ENCODE assay signal across 19 mouse cellular contexts in genomic region chr8:60649081-60649480, GRCm38 (mm10). TPM values are rescaled to one million over a fixed set of nuclear protein-coding genes. Genes with fewer than 3 reads are reported as not detected.
DNase-seq lines count a peak whose midpoint lies in the region; ATAC-seq and TF ChIP-seq lines count a peak whose summit lies in the region.
"Had no signal": no experiment of that assay in that cellular context is flagged by ENCODE, and none has a peak within 500 bp of the region (broad histone marks: within the 10 kb centered on the region; RNA-seq: fewer than 3 reads in every experiment).

No protein-coding gene starts in this region.

- CTCF ChIA-PET in Patski (lab: Charles Lee) = interaction anchor here (1.2 kb wide), 1 partner anchor 102 kb away, joined by 3 read pairs; no protein-coding TSS in a partner anchor

- H3K36me3 ChIP-seq in megakaryocyte, embryonic 14.5 days (replicated peaks; ENCODE audit: low read length) = peaks cover 80% of the 10 kb centered on the region
- peaks cover 71% of the 10 kb centered on the region for H3K36me3 ChIP-seq in C2C12 (ENCODE audit: control insufficient read depth, insufficient read depth)
- H3K36me3 ChIP-seq: embryonic facial prominence, embryonic 13.5 days; forebrain, embryonic 12.5 days; heart, embryonic 13.5 days; hindbrain, embryonic 15.5 days had no signal

- DNase-seq in Patski (ENCODE audit: low read depth, low spot score) = peak; percentile 38
- DNase-seq in cerebellum, postnatal 36 days = no peak
- DNase-seq in adrenal gland, adult 2 months = no peak
- DNase-seq: adrenal gland, adult 8-10 months; adrenal gland, postnatal 36 days; cerebellum, adult 11-12 months; cerebellum, adult 9-10 months; cerebellum, postnatal 25 days; gastrocnemius, postnatal 14 days; heart, postnatal 36 days had no signal

- POLR2A ChIA-PET in Patski (lab: Charles Lee) = no interaction called here

- H3K79me2 ChIP-seq in C2C12 (ENCODE audit: control insufficient read depth, insufficient read depth) = peaks cover 99% of the 10 kb centered on the region

- TF ChIP-seq CTCF in C2C12 (IDR thresholded peaks at IDR 0.05; ENCODE audit: control insufficient read depth, insufficient read depth, insufficient read length) = no peak
- TF ChIP-seq CTCF in Patski (IDR thresholded peaks at IDR 0.05) = no peak

- peaks cover 81% of the 10 kb centered on the region for H3K79me3 ChIP-seq in C2C12 (ENCODE audit: low read depth)

- H3K27me3 ChIP-seq in megakaryocyte, embryonic 14.5 days (replicated peaks) = no peaks in the 10 kb centered on the region
- H3K27me3 ChIP-seq in C2C12 (ENCODE audit: control insufficient read depth, insufficient read depth, insufficient read length) (no peaks in the 10 kb centered on the region), Patski (no peaks in the 10 kb centered on the region)
- H3K27me3 ChIP-seq: embryonic facial prominence, embryonic 13.5 days; forebrain, embryonic 12.5 days; heart, embryonic 13.5 days; hindbrain, embryonic 15.5 days had no signal

- peak overlapping the region; percentile 62 for H3K4me3 ChIP-seq in megakaryocyte, embryonic 14.5 days (replicated peaks)
- no peak overlapping the region for H3K4me3 ChIP-seq in C2C12 (ENCODE audit: insufficient read depth, poor library complexity, severe bottlenecking)
- H3K4me3 ChIP-seq: embryonic facial prominence, embryonic 13.5 days; forebrain, embryonic 12.5 days; heart, embryonic 13.5 days; hindbrain, embryonic 15.5 days had no signal

- in situ Hi-C loops in Patski (cut with MboI; ENCODE audit: low pct_unique_long_range_greater_than_20kb) = loop anchor here (10.0 to 25.0 kb wide), 2 partner anchors 106 to 863 kb away; no protein-coding TSS in a partner anchor

- no peaks in the 10 kb centered on the region for H3K9me3 ChIP-seq in megakaryocyte, embryonic 14.5 days
- H3K9me3 ChIP-seq: embryonic facial prominence, embryonic 13.5 days; forebrain, embryonic 12.5 days; heart, embryonic 13.5 days; hindbrain, embryonic 15.5 days had no signal

- ATAC-seq in megakaryocyte, adult 5-6 weeks (ENCODE audit: poor library complexity, severe bottlenecking) = no peak
- ATAC-seq in Patski = peak; percentile 96
- ATAC-seq: forebrain, embryonic 16.5 days; intestine, embryonic 16.5 days had no signal

- H3K4me1 ChIP-seq in megakaryocyte, embryonic 14.5 days = peaks cover 89% of the 10 kb centered on the region
- H3K4me1 ChIP-seq: embryonic facial prominence, embryonic 13.5 days; forebrain, embryonic 12.5 days; heart, embryonic 13.5 days; hindbrain, embryonic 15.5 days had no signal

- H3ac ChIP-seq in C2C12 (ENCODE audit: control insufficient read depth, insufficient read length, low read depth) = no peak overlapping the region

TF ChIP-seq in C2C12, 6 proteins besides CTCF, POLR2A, EP300 and RAD21:
- no peak for TF ChIP-seq MYOG (IDR thresholded peaks at IDR 0.05; ENCODE audit: control insufficient read depth, extremely low read depth, insufficient read length)
- TF ChIP-seq MYOD1 (IDR thresholded peaks at IDR 0.05; ENCODE audit: control insufficient read depth, insufficient read length, low read depth) = peak; percentile 16
- TF ChIP-seq FOSL1 (IDR thresholded peaks at IDR 0.05; ENCODE audit: insufficient read depth, low read length, poor library complexity, severe bottlenecking) = peak; percentile 25
- TF ChIP-seq USF1 (IDR thresholded peaks at IDR 0.05; ENCODE audit: low read depth) = no peak
- TF ChIP-seq CEBPB (IDR thresholded peaks at IDR 0.05; ENCODE audit: low read depth) = peak; percentile 19
- no peak for TF ChIP-seq MAX (IDR thresholded peaks at IDR 0.05)
TF ChIP-seq in C2C12: peak in this region for 3.

RNA-seq across cellular contexts. Expression of gene Mfap3l, which starts 16.5 kb away (rescaled TPM):
- polyA plus RNA-seq in megakaryocyte, embryonic 14.5 days (2012; ENCODE audit: insufficient read depth, low replicate concordance) = 0.51 and 7.0 TPM in 2 replicates
- 1.0 and 1.4 TPM in 2 replicates for total RNA-seq in megakaryocyte, adult 5-6 weeks (2015)
- 0.81 and 0.84 TPM in 2 replicates for total RNA-seq in megakaryocyte, adult 5-6 weeks (2017)
- polyA plus RNA-seq in C2C12 (2012; fragmentation: generic; extraction: Trizol) (18.2 TPM), Patski (2021) (34.6 TPM)
- 1 to 10 TPM; 2.8 to 3.0 TPM for total RNA-seq in adrenal gland, adult 2 months (2021)
- 0.15 and 0.43 TPM in 2 replicates for polyA plus RNA-seq in adrenal gland, adult 2 months (2012; rRNA removed)
